Mouse (Mus musculus) CH12.LX (cell line): ENCODE measurements around the gene Ntan1. TPM values are rescaled to one million over a fixed set of nuclear protein-coding genes. Genes with fewer than 3 reads are reported as not detected.
A peak's percentile ranks its signal among the peaks of the same experiment; 100 is the strongest.

ENCODE experiments used
- DNase-seq: peaks from one replicate; pipeline ENCODE4 v3.0.0-alpha.2; 2013; ENCODE audit errors: extremely low read depth
- H3K27ac ChIP-seq: 2 replicates; pipeline ENCODE4 v1.5.1; 2012; ENCODE audit warnings: low read depth, mild to moderate bottlenecking, control low read depth, moderate library complexity; ENCODE audit not compliant: insufficient read depth
- H3K27me3 ChIP-seq: replicated peaks from 2 replicates; pipeline ENCODE3; 2012; ENCODE audit warnings: inconsistent platforms
- H3K36me3 ChIP-seq, 2 experiments: replicated peaks in 1 of 2; 2 replicates each; pipeline versions ENCODE3 to v1.6.1; 2012; ENCODE audit warnings: inconsistent platforms in 1 of 2, low read length in 1 of 2, mild to moderate bottlenecking in 1 of 2, mixed read lengths in 1 of 2, moderate library complexity in 1 of 2; ENCODE audit not compliant: control insufficient read depth in 1 of 2, insufficient read depth in 1 of 2
- H3K4me1 ChIP-seq, 2 experiments: 2 replicates each; pipeline ENCODE4 v1.6.1; 2012; ENCODE audit warnings: inconsistent platforms in 1 of 2, moderate library complexity in 1 of 2; ENCODE audit not compliant: insufficient read depth in 2 of 2, control insufficient read depth in 1 of 2
- H3K4me2 ChIP-seq: 2 replicates; pipeline ENCODE4 v1.6.1; 2012; ENCODE audit warnings: low read depth, mild to moderate bottlenecking, control low read depth; ENCODE audit not compliant: poor library complexity, insufficient read depth, severe bottlenecking
- H3K4me3 ChIP-seq, 3 experiments: fragments of 150-350 bp in 1 of 3; sonication (generic) in 1 of 3; replicated peaks in 1 of 3; 2 replicates each; pipeline versions ENCODE3 to v1.5.1; 2011 to 2012; ENCODE audit warnings: low read depth in 2 of 3, low read length in 2 of 3, mild to moderate bottlenecking in 2 of 3, moderate library complexity in 2 of 3, control low read depth in 1 of 3, improper control_type of control experiment in 1 of 3, inconsistent platforms in 1 of 3, mixed read lengths in 1 of 3; ENCODE audit not compliant: poor library complexity in 1 of 3
- H3K79me2 ChIP-seq: replicated peaks from 2 replicates; pipeline ENCODE4 v1.6.1; 2012; ENCODE audit warnings: mild to moderate bottlenecking, moderate library complexity; ENCODE audit not compliant: control insufficient read depth, poor library complexity, insufficient read depth, severe bottlenecking; ENCODE audit errors: extremely low read depth
- H3K9ac ChIP-seq: 2 replicates; pipeline ENCODE4 v1.6.1; 2012; ENCODE audit warnings: low read depth, mild to moderate bottlenecking, control low read depth, moderate library complexity; ENCODE audit not compliant: insufficient read depth
- H3K9me3 ChIP-seq: replicated peaks from 2 replicates; pipeline ENCODE3; 2012; ENCODE audit warnings: low read length, inconsistent platforms, mixed read lengths
- BHLHE40 ChIP-seq: IDR thresholded peaks from 2 replicates; pipeline ENCODE4 v1.6.1; 2011; ENCODE audit warnings: mild to moderate bottlenecking, low read depth, low read length, improper control_type of control experiment
- CTCF ChIP-seq, 2 experiments: IDR thresholded peaks in 1 of 2; conservative IDR thresholded peaks in 1 of 2; 2 replicates each; pipeline ENCODE4 v1.5.1; 2011 to 2012; ENCODE audit warnings: low read depth in 2 of 2, low read length in 2 of 2, improper control_type of control experiment in 1 of 2, inconsistent platforms in 1 of 2, mild to moderate bottlenecking in 1 of 2, moderate library complexity in 1 of 2
- E2F4 ChIP-seq: IDR thresholded peaks from 2 replicates; pipeline ENCODE4 v1.6.1; 2011; ENCODE audit warnings: low read depth, low read length, improper control_type of control experiment; ENCODE audit not compliant: insufficient replicate concordance
- ELF1 ChIP-seq: IDR thresholded peaks from 2 replicates; pipeline ENCODE4 v1.6.1; 2014; ENCODE audit warnings: low read depth, mild to moderate bottlenecking, inconsistent platforms, low read length, improper control_type of control experiment
- EP300 ChIP-seq: IDR thresholded peaks from 2 replicates; pipeline ENCODE4 v1.6.1; 2011; ENCODE audit warnings: low read length, improper control_type of control experiment
- ETS1 ChIP-seq: conservative IDR thresholded peaks from 2 replicates; pipeline ENCODE4 v1.6.1; 2012; ENCODE audit warnings: low read depth, mild to moderate bottlenecking, inconsistent platforms, low read length, improper control_type of control experiment, moderate library complexity
- GABPA ChIP-seq: IDR thresholded peaks from 2 replicates; pipeline ENCODE4 v1.6.1; 2012; ENCODE audit warnings: low read depth, low read length, improper control_type of control experiment, inconsistent platforms; ENCODE audit not compliant: insufficient replicate concordance
- HCFC1 ChIP-seq: IDR thresholded peaks from 2 replicates; pipeline ENCODE4 v1.6.1; 2012; ENCODE audit warnings: low read depth, mild to moderate bottlenecking, inconsistent platforms, low read length, improper control_type of control experiment
- JUND ChIP-seq: conservative IDR thresholded peaks from 2 replicates; pipeline ENCODE4 v1.6.1; 2011; ENCODE audit warnings: low read depth, low read length, improper control_type of control experiment
- KAT2A ChIP-seq: IDR thresholded peaks from 2 replicates; pipeline ENCODE4 v1.6.1; 2012; ENCODE audit warnings: low read length, improper control_type of control experiment, inconsistent platforms; ENCODE audit not compliant: insufficient replicate concordance
- MAX ChIP-seq: IDR thresholded peaks from 2 replicates; pipeline ENCODE4 v1.6.1; 2011; ENCODE audit warnings: low read length, improper control_type of control experiment
- MAZ ChIP-seq: IDR thresholded peaks from 2 replicates; pipeline ENCODE4 v1.6.1; 2012; ENCODE audit warnings: low read depth, mild to moderate bottlenecking, inconsistent platforms, low read length, improper control_type of control experiment, moderate library complexity
- MEF2A ChIP-seq: IDR thresholded peaks from 2 replicates; pipeline ENCODE4 v1.6.1; 2014; ENCODE audit warnings: low read depth, mild to moderate bottlenecking, inconsistent platforms, low read length, improper control_type of control experiment, borderline replicate concordance
- MXI1 ChIP-seq: IDR thresholded peaks from 2 replicates; pipeline ENCODE4 v1.6.1; 2011; ENCODE audit warnings: mild to moderate bottlenecking, low read depth, low read length, improper control_type of control experiment
- MYC ChIP-seq: IDR thresholded peaks from 2 replicates; pipeline ENCODE4 v1.6.1; 2011; ENCODE audit warnings: low read depth, mild to moderate bottlenecking, improper control_type of control experiment, low read length
- NELFE ChIP-seq: IDR thresholded peaks from 2 replicates; pipeline ENCODE4 v1.6.1; 2011; ENCODE audit warnings: low read depth, low read length, improper control_type of control experiment
- NRF1 ChIP-seq: IDR thresholded peaks from 2 replicates; pipeline ENCODE4 v1.6.1; 2014; ENCODE audit warnings: low read depth, mild to moderate bottlenecking, inconsistent platforms, low read length, improper control_type of control experiment, moderate library complexity
- PAX5 ChIP-seq: IDR thresholded peaks from 2 replicates; pipeline ENCODE4 v1.6.1; 2012; ENCODE audit warnings: low read length, inconsistent platforms, mixed read lengths
- POLR2A ChIP-seq: IDR thresholded peaks from 2 replicates; pipeline ENCODE4 v1.6.1; 2011; ENCODE audit warnings: low read depth, mild to moderate bottlenecking, improper control_type of control experiment, low read length
- POLR2AphosphoS2 ChIP-seq: IDR thresholded peaks from 2 replicates; pipeline ENCODE4 v1.6.1; 2011; ENCODE audit warnings: low read depth, low read length, improper control_type of control experiment
- RCOR1 ChIP-seq: conservative IDR thresholded peaks from 2 replicates; pipeline ENCODE4 v1.6.1; 2012; ENCODE audit warnings: low read depth, mild to moderate bottlenecking, inconsistent platforms, low read length, improper control_type of control experiment
- SIN3A ChIP-seq: IDR thresholded peaks from 2 replicates; pipeline ENCODE4 v1.6.1; 2012; ENCODE audit warnings: low read length, improper control_type of control experiment, inconsistent platforms
- SMC3 ChIP-seq: IDR thresholded peaks from 2 replicates; pipeline ENCODE4 v1.6.1; 2011; ENCODE audit warnings: low read depth, low read length, improper control_type of control experiment
- TBP ChIP-seq: conservative IDR thresholded peaks from 2 replicates; pipeline ENCODE4 v1.6.1; 2011; ENCODE audit warnings: low read depth, low read length, improper control_type of control experiment
- TCF12 ChIP-seq: IDR thresholded peaks from 2 replicates; pipeline ENCODE4 v1.6.1; 2014; ENCODE audit warnings: low read depth, mild to moderate bottlenecking, inconsistent platforms, low read length, improper control_type of control experiment
- UBTF ChIP-seq: IDR thresholded peaks from 2 replicates; pipeline ENCODE4 v1.6.1; 2012; ENCODE audit warnings: low read depth, mild to moderate bottlenecking, inconsistent platforms, low read length, improper control_type of control experiment, moderate library complexity
- USF1 ChIP-seq: IDR thresholded peaks from 2 replicates; pipeline ENCODE4 v1.6.1; 2014; ENCODE audit warnings: low read depth, mild to moderate bottlenecking, inconsistent platforms, low read length, improper control_type of control experiment
- USF2 ChIP-seq: conservative IDR thresholded peaks from 2 replicates; pipeline ENCODE4 v1.6.1; 2011; ENCODE audit warnings: low read depth, low read length, improper control_type of control experiment
- ZMIZ1 ChIP-seq: IDR thresholded peaks from 2 replicates; pipeline ENCODE4 v1.6.1; 2012; ENCODE audit warnings: low read depth, mild to moderate bottlenecking, inconsistent platforms, low read length, improper control_type of control experiment
- ZNF384 ChIP-seq: IDR thresholded peaks from 2 replicates; pipeline ENCODE4 v1.6.1; 2012; ENCODE audit warnings: low read depth, low read length, improper control_type of control experiment, inconsistent platforms
- dilution Hi-C: fragments of 300-500 bp; cut with MboI; formaldehyde crosslinking; loops from 2 replicates; pipeline ENCODE4 v1.14.3; 2020; ENCODE audit warnings: low sequenced_read_pairs; ENCODE audit not compliant: extremely low pct_unique_long_range_greater_than_20kb, extremely low pct_ligation_motif_present
- in situ Hi-C: fragments of 300-500 bp; cut with MboI; formaldehyde crosslinking; loops from 3 replicates; pipeline ENCODE4 v1.14.3; 2019; ENCODE audit warnings: low sequenced_read_pairs, low pct_ligation_motif_present, low pct_unique_long_range_greater_than_20kb, mixed read lengths
- polyA plus RNA-seq: library from polyadenylated mRNA; unstranded; fragments of >175 nt; gene quantifications from 2 replicates; pipeline ENCODE4 v1.2.1, GENCODE M21; 2012; ENCODE audit warnings: low read depth; ENCODE audit not compliant: insufficient read length
- total RNA-seq, 2 experiments: library from RNA; depleted of rRNA; stranded (reverse); fragments of 300-350 nt in 1 of 2; fragments of >200 nt in 1 of 2; gene quantifications; 2 replicates each; pipeline ENCODE4 v1.2.3; 2012 to 2014

Gene Ntan1
- total and polyA plus RNA-seq, 3 experiments: 57.3 to 111 (median 71.3) TPM

GRCm38 (mm10) chr16:13780353-13781036 lies 38.1 kb upstream of the Ntan1 start, which contains the start of gene Rrn3:
TSS of gene Rrn3 (plus strand) at chr16:13780708.
- peak; percentile 93 for DNase-seq
- peak; percentile 98 for TF ChIP-seq MAX
- peak; percentile 86 for TF ChIP-seq TBP
- TF ChIP-seq MYC: peak; percentile 94
- no peak for TF ChIP-seq ZNF384
- TF ChIP-seq RCOR1: 0 out of 2 replicates have a peak, but pooled peaks have one; percentile 48
- TF ChIP-seq E2F4: no peak
- no peak for TF ChIP-seq EP300
- TF ChIP-seq MEF2A: no peak
- TF ChIP-seq BHLHE40: peak; percentile 98
- TF ChIP-seq MXI1: peak; percentile 97
- peak; percentile 12; the same call in 1 of the 2 replicates for TF ChIP-seq MAZ
- TF ChIP-seq NELFE: peak; percentile 98
- no peak for TF ChIP-seq JUND
- peak; percentile 96 for TF ChIP-seq POLR2AphosphoS2
- 0 out of 2 replicates have a peak, but pooled peaks have one; percentile 18 for TF ChIP-seq GABPA
- TF ChIP-seq SIN3A: peak; percentile 97
- peak; percentile 84; the same call in 1 of the 2 replicates for TF ChIP-seq KAT2A
- no peak for TF ChIP-seq CTCF (conservative IDR thresholded peaks at IDR 0.05 in 1 of 2, IDR thresholded peaks at IDR 0.05 in 1 of 2; ENCODE audit: low read depth in 2 of 2, low read length in 2 of 2)
- peak; percentile 96 for TF ChIP-seq TCF12
- peak; percentile 88 for TF ChIP-seq USF2
- peak; percentile 100 for TF ChIP-seq POLR2A
- TF ChIP-seq HCFC1: peak; percentile 85
- TF ChIP-seq PAX5: no peak
- TF ChIP-seq SMC3: no peak
- peak; percentile 92 for TF ChIP-seq USF1
- peak; percentile 97 for TF ChIP-seq ZMIZ1
- peak; percentile 57; the same call in 1 of the 2 replicates for TF ChIP-seq ETS1
- peak; percentile 65 for TF ChIP-seq NRF1
- peak; percentile 89 for TF ChIP-seq ELF1
- peak; percentile 60; the same call in 1 of the 2 replicates for TF ChIP-seq UBTF
- Histone ChIP-seq H3K9ac (peak within 1 kb of the TSS; percentile 68), H3K36me3 (peaks cover 13 to 39% of the 10 kb centered on the region in 2 experiments), H3K4me3 (peak within 1 kb of the TSS; percentile 62 to 92 (median 77)), H3K27ac (peak within 1 kb of the TSS; percentile 27; the same call in 1 of the 2 replicates), H3K27me3 (no peaks in the 10 kb centered on the region), H3K79me2 (peaks cover 23% of the 10 kb centered on the region), H3K4me2 (peak within 1 kb of the TSS; percentile 78), H3K9me3 (peaks cover 20% of the 10 kb centered on the region), H3K4me1 (peaks cover 10 to 39% of the 10 kb centered on the region in 2 experiments)
- dilution Hi-C loops (no loop called here), in situ Hi-C loops (no loop called here)
